12 mouse cellular contexts compared by ENCODE assay signal in the genomic region with DNA sequence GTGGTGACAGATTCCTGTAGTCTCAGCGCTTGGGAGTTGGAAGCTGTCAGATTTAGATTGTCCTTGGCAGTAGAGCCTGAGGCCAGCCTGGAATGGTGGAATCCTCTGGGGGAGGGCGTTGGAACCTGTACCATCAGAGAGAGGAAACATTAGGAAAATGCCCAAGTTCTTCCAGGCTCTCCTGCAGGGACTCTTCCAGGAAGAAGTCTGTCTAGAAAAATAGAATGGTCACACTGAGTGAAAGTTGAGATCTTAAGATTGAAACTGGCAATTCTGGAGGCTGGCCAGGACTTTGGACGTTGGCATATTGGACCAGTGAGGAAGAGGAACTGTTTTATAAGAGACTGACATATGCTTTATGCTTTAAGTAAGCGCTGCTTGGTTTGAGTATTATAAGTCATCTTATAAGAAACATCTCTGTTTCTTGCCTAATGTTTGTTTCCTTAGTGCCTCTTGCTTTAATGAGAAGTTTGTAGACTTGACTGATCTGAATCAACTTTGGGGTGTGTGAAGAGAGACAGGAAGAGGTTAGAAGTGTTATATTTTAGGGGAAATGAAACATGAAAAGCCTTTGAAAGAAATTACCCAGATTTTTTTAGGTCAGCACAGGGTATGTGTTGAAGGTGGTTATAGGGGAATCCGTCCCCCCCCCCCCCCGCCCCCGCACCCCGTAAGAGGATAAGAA. TPM values are rescaled to one million over a fixed set of nuclear protein-coding genes. Genes with fewer than 3 reads are reported as not detected.
DNase-seq lines count a peak whose midpoint lies in the region; ATAC-seq lines count a peak whose summit lies in the region.
"Had no signal": no experiment of that assay in that cellular context is flagged by ENCODE, and none has a peak within 500 bp of the region (broad histone marks: within the 10 kb centered on the region; RNA-seq: fewer than 3 reads in every experiment).

No protein-coding gene starts in this region.

- DNase-seq in adrenal gland, postnatal 25 days: peak; percentile 11
- no peak for DNase-seq in adrenal gland, adult 8-10 months
- peak; percentile 33 for DNase-seq in midbrain, embryonic 11.5 days (ENCODE audit: low spot score, missing footprints)
- peak; percentile 29 to 39 for DNase-seq in cerebellum, postnatal 25 days
- DNase-seq: lung, postnatal 4 days; thymus, adult 2 months had no signal

- H3K4me1 ChIP-seq in midbrain, embryonic 11.5 days (ENCODE audit: control insufficient read depth, insufficient read depth, low read length): peaks cover 2% of the 10 kb centered on the region; the same call in 1 of the 2 replicates
- peaks cover 8% of the 10 kb centered on the region for H3K4me1 ChIP-seq in midbrain, embryonic 16.5 days (ENCODE audit: control insufficient read depth, insufficient read depth, low read length)
- peaks cover 10% of the 10 kb centered on the region for H3K4me1 ChIP-seq in hindbrain, embryonic 12.5 days
- H3K4me1 ChIP-seq in forebrain, embryonic 15.5 days: peaks cover 18% of the 10 kb centered on the region

- H3K9me3 ChIP-seq in midbrain, embryonic 11.5 days (ENCODE audit: control insufficient read depth, low read length): no peaks in the 10 kb centered on the region
- no peaks in the 10 kb centered on the region for H3K9me3 ChIP-seq in midbrain, embryonic 16.5 days (replicated peaks; ENCODE audit: control insufficient read depth, low read length, poor library complexity, severe bottlenecking)
- H3K9me3 ChIP-seq in hindbrain, embryonic 12.5 days (replicated peaks): no peaks in the 10 kb centered on the region
- no peaks in the 10 kb centered on the region for H3K9me3 ChIP-seq in forebrain, embryonic 15.5 days
- H3K9me3 ChIP-seq: limb, embryonic 15.5 days; neural tube, embryonic 13.5 days had no signal

- no peaks in the 10 kb centered on the region for H3K27me3 ChIP-seq in midbrain, embryonic 11.5 days (ENCODE audit: control insufficient read depth, insufficient read depth, low read length)
- H3K27me3 ChIP-seq in midbrain, embryonic 16.5 days (ENCODE audit: control insufficient read depth, insufficient read depth, low read depth, low read length): no peaks in the 10 kb centered on the region
- no peaks in the 10 kb centered on the region for H3K27me3 ChIP-seq in hindbrain, embryonic 12.5 days
- H3K27me3 ChIP-seq in forebrain, embryonic 15.5 days: no peaks in the 10 kb centered on the region
- H3K27me3 ChIP-seq: limb, embryonic 15.5 days; neural tube, embryonic 13.5 days had no signal

- no peak overlapping the region for H3K4me2 ChIP-seq in midbrain, embryonic 11.5 days
- no peak overlapping the region for H3K4me2 ChIP-seq in midbrain, embryonic 16.5 days (ENCODE audit: low read length)
- H3K4me2 ChIP-seq in hindbrain, embryonic 12.5 days (replicated peaks): no peak overlapping the region
- H3K4me2 ChIP-seq in forebrain, embryonic 15.5 days (replicated peaks): no peak overlapping the region
- H3K4me2 ChIP-seq: limb, embryonic 15.5 days had no signal

- no peak for ATAC-seq in midbrain, embryonic 11.5 days (ENCODE audit: low FRiP score)
- no peak for ATAC-seq in midbrain, embryonic 16.5 days
- peak; percentile 7; the same call in 1 of the 2 replicates for ATAC-seq in neutrophil, adult 5-6 weeks (ENCODE audit: extremely low read depth, insufficient number of reproducible peaks, low FRiP score, poor library complexity, severe bottlenecking)
- no peak for ATAC-seq in hindbrain, embryonic 12.5 days (ENCODE audit: low FRiP score)
- ATAC-seq in forebrain, embryonic 15.5 days (replicated peaks): no peak

- H3K4me3 ChIP-seq in midbrain, embryonic 11.5 days (ENCODE audit: low read depth, low read length): no peak overlapping the region
- H3K4me3 ChIP-seq in midbrain, embryonic 16.5 days (ENCODE audit: low read depth, low read length): no peak overlapping the region
- no peak overlapping the region for H3K4me3 ChIP-seq in hindbrain, embryonic 12.5 days
- H3K4me3 ChIP-seq in forebrain, embryonic 15.5 days: no peak overlapping the region
- H3K4me3 ChIP-seq: limb, embryonic 15.5 days; neural tube, embryonic 13.5 days had no signal

- no peak overlapping the region for H3K9ac ChIP-seq in midbrain, embryonic 11.5 days (ENCODE audit: low read length)
- H3K9ac ChIP-seq in midbrain, embryonic 16.5 days (ENCODE audit: low read depth, low read length): no peak overlapping the region
- no peak overlapping the region for H3K9ac ChIP-seq in hindbrain, embryonic 12.5 days
- H3K9ac ChIP-seq in forebrain, embryonic 15.5 days (replicated peaks): no peak overlapping the region
- H3K9ac ChIP-seq: limb, embryonic 15.5 days; neural tube, embryonic 13.5 days had no signal

- WGBS in midbrain, embryonic 11.5 days: 96% methylated on average over 8 of the region's 8 CpGs
- 90% methylated on average over 8 of the region's 8 CpGs for WGBS in midbrain, embryonic 16.5 days
- WGBS in hindbrain, embryonic 12.5 days: 90% methylated on average over 8 of the region's 8 CpGs
- 90% methylated on average over 8 of the region's 8 CpGs for WGBS in forebrain, embryonic 15.5 days

- H3K27ac ChIP-seq in midbrain, embryonic 11.5 days (ENCODE audit: low read depth, low read length): no peak overlapping the region
- no peak overlapping the region for H3K27ac ChIP-seq in midbrain, embryonic 16.5 days (ENCODE audit: low read length)
- H3K27ac ChIP-seq in hindbrain, embryonic 12.5 days: no peak overlapping the region
- no peak overlapping the region for H3K27ac ChIP-seq in forebrain, embryonic 15.5 days (replicated peaks)
- H3K27ac ChIP-seq: limb, embryonic 15.5 days; neural tube, embryonic 13.5 days had no signal

- H3K36me3 ChIP-seq in midbrain, embryonic 11.5 days (ENCODE audit: control insufficient read depth, insufficient read depth, low read length): no peaks in the 10 kb centered on the region
- no peaks in the 10 kb centered on the region for H3K36me3 ChIP-seq in midbrain, embryonic 16.5 days (ENCODE audit: control insufficient read depth, insufficient read depth, low read length)
- H3K36me3 ChIP-seq in hindbrain, embryonic 12.5 days: no peaks in the 10 kb centered on the region
- no peaks in the 10 kb centered on the region for H3K36me3 ChIP-seq in forebrain, embryonic 15.5 days
- H3K36me3 ChIP-seq: limb, embryonic 15.5 days; neural tube, embryonic 13.5 days had no signal

RNA-seq across cellular contexts. Expression of gene Uhrf1bp1l, which starts 2.6 kb away (rescaled TPM):
- 92.7 and 129 TPM in 2 replicates for total RNA-seq in adrenal gland, postnatal 25 days (2021)
- 10 to 100 TPM; 83.1 to 95.1 (median 87.1) TPM for total RNA-seq in adrenal gland, adult 8-10 months (2022)
- 28.8 and 30.4 TPM in 2 replicates for polyA plus RNA-seq in midbrain, embryonic 11.5 days (2014; fragmentation: Nextera tagmentation; extraction: Ambion mirVana)
- polyA plus RNA-seq in midbrain, embryonic 16.5 days (2015; fragmentation: Nextera tagmentation; extraction: Ambion mirVana): 30.7 and 32.9 TPM in 2 replicates
- 57.1 and 59.6 TPM in 2 replicates for total RNA-seq in neutrophil, adult 5-6 weeks (2017)
- polyA plus RNA-seq in hindbrain, embryonic 12.5 days (2016; fragmentation: Nextera tagmentation; extraction: Ambion mirVana): 32.7 and 34.3 TPM in 2 replicates
- 27.7 and 28.1 TPM in 2 replicates for polyA plus RNA-seq in forebrain, embryonic 15.5 days (2015; fragmentation: Nextera tagmentation; extraction: Ambion mirVana)

RNA-seq across cellular contexts. Expression of gene Actr6, which starts 15.3 kb away (rescaled TPM):
- 18.0 and 21.0 TPM in 2 replicates for total RNA-seq in adrenal gland, postnatal 25 days (2021)
- total RNA-seq in adrenal gland, adult 8-10 months (2022): 10 to 100 TPM; 22.3 to 29.2 (median 24.6) TPM
- 42.5 and 47.8 TPM in 2 replicates for polyA plus RNA-seq in midbrain, embryonic 11.5 days (2014; fragmentation: Nextera tagmentation; extraction: Ambion mirVana)
- polyA plus RNA-seq in midbrain, embryonic 16.5 days (2015; fragmentation: Nextera tagmentation; extraction: Ambion mirVana): 55.3 and 60.3 TPM in 2 replicates
- total RNA-seq in neutrophil, adult 5-6 weeks (2017): 15.4 and 18.4 TPM in 2 replicates
- 42.5 and 51.2 TPM in 2 replicates for polyA plus RNA-seq in hindbrain, embryonic 12.5 days (2016; fragmentation: Nextera tagmentation; extraction: Ambion mirVana)
- 64.7 and 67.1 TPM in 2 replicates for polyA plus RNA-seq in forebrain, embryonic 15.5 days (2015; fragmentation: Nextera tagmentation; extraction: Ambion mirVana)
